Mouse (Mus musculus) CH12F3 (cell line): ENCODE measurements around the gene Ppp4r3b.

Source experiments
- in situ Hi-C: fragments of 300-500 bp; cut with MboI; formaldehyde crosslinking; loops from 2 replicates; pipeline ENCODE4 v1.14.3; 2020; ENCODE audit warnings: low sequenced_read_pairs

Gene Ppp4r3b

GRCm38 (mm10) chr11:29237364-29237763, 64.7 kb downstream of the Ppp4r3b start:
- in situ Hi-C loops = no loop called here

- in situ Hi-C loops = no loop called here
Observed at GRCm38 (mm10) chr11:29238047-29238446, 65.4 kb downstream of the Ppp4r3b start.

GRCm38 (mm10) chr11:29238551-29238950, 65.9 kb downstream of the Ppp4r3b start:
- in situ Hi-C loops = no loop called here

- in situ Hi-C loops = no loop called here
Observed at GRCm38 (mm10) chr11:29239353-29239752, 66.7 kb downstream of the Ppp4r3b start.

- in situ Hi-C loops = no loop called here
Observed at GRCm38 (mm10) chr11:29241961-29242360, 69.3 kb downstream of the Ppp4r3b start.

GRCm38 (mm10) chr11:29245988-29246387, 73.3 kb downstream of the Ppp4r3b start:
- in situ Hi-C loops = no loop called here

GRCm38 (mm10) chr11:29246883-29247650, 74.4 kb downstream of the Ppp4r3b start, which contains the start of gene Cfap36:
Cfap36 (minus strand) TSS chr11:29247409.
- in situ Hi-C loops = no loop called here

GRCm38 (mm10) chr11:29247725-29248124, 75.0 kb downstream of the Ppp4r3b start:
- in situ Hi-C loops = no loop called here

GRCm38 (mm10) chr11:29248386-29248785, 75.7 kb downstream of the Ppp4r3b start:
- in situ Hi-C loops = no loop called here

GRCm38 (mm10) chr11:29254643-29255042, 82.0 kb downstream of the Ppp4r3b start:
- in situ Hi-C loops = no loop called here

GRCm38 (mm10) chr11:29267824-29268223, 95.1 kb downstream of the Ppp4r3b start:
- in situ Hi-C loops = no loop called here
